Mouse (Mus musculus) adrenal gland, postnatal 14 days (tissue): ENCODE measurements at regions not wholly inside any gene's neighbourhood (a gene's known extent, or its start where the extent isn't known, plus 50 kb on each side); places are given as distances from the start of the nearest gene placed in this dataset.

Source experiments
- DNase-seq: peaks from one replicate; pipeline ENCODE4 v3.0.0; 2021; ENCODE audit warnings: mixed read lengths

DNA sequence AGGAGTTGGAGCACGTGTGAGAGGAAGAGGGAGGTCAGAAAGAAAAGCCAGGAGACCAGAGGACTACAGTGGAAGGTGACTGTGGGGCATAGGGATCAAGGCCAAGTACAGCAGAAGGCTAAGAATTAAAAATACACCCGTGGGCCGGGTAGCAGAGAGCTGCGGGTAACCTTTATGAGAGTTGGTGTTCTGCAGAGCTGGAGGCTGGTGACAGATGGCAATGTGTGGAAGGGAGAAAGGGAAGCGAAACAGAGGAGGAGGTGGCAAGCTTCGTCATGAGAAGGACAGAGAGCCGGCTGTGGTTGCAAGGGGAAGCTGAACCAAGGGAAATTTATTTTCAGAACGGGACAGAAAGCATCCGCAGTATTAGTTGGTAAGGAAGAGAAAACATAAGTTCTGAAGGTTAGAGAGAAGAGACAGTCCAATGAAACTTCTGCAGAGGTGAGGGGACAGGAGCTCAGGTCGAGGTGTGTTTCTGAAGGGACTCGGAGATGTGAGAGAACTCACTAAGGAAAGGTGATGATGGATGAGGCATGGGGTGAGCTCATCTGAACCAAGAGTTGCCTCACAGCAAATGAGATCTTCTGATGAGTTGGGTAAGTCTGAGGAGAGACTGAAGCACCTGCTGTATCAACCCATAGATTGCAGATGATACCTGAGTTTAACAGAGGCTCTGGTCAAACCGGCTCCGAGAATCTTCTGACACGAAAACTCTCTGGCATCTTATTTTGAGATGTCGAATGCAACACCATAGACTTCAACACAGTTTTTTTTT lies 200.6 kb downstream of the Gm10260 start:
- DNase-seq: no peak

DNA sequence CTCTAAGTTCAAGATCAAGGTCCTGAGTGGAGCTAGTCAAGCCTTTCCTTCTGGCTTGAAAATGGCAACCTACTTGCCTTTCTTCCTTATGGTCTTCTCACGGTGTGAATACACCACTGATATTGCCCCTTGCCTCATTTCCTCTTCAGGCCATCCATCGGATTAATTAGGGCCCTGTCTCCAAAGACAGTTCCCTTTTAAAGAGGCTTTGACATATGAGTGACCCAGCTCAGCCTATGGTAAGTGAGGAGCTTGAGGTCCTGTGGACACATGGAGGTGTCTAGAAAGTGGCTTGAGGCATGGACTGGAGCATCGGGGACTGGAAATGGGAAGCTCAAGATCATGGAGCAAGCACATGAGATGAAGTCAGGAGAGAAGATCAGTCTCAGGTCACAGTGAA lies 201.5 kb downstream of the Gm10260 start:
- DNase-seq: no peak

DNA sequence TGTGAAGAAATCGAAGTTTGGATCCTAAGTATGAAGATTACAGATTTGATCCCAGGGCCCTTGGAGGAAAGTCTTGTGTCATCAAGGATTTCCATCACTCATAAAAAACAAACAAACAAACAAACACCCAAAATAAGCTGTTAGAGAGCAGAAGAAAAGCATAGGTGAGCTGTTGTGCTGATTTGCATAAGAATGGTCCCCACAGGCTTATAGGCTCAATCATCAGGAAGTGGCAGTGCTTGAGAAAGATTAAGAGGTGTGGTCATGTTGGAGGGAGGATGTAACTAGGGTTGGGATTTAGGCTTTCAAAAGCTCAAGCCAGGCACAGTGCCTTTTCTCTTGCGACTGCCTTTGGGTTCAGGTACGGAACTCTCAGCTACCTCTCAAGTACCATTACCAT lies 205.1 kb downstream of the Gm10260 start:
- DNase-seq: no peak

DNA sequence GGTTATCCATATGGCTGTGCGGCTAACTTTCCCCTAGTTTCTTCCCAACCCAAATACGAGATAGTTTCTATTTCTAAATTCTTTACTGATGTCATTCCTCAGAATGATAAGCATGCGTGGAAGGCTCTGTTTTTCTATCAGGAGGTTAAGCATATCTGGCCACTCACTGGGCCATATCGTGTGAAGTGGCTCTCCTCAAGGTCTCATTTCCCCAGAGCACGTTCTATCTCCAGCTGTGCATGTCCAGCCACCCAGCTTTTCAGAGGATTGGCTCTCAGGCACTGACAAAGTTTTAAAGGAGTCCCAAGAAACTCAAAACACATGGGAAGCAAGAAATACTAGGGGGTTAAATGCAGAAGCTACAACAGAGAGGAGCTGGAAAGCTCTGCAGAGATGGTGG lies 205.8 kb downstream of the Gm10260 start:
- no peak for DNase-seq

DNA sequence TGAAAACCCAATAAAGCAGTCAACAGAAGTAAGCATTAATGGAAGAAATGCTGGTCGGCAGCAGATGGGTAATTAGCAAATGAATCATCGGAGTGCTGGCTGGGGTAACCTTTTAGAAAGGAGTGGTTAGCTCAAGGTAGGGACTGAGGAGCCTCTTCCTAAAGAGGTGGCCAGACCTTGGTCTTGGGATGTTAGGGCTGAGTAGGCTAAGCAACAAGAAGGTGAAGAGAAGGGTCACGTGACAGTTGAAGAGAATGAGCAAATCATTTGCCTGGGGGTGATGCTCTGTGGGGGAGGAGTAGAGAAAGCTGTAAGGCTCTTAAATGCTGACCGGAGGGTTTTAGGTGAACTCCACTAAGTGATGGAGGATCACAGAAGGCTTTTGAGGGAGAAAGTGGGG lies 208.2 kb downstream of the Gm10260 start:
- DNase-seq: no peak

DNA sequence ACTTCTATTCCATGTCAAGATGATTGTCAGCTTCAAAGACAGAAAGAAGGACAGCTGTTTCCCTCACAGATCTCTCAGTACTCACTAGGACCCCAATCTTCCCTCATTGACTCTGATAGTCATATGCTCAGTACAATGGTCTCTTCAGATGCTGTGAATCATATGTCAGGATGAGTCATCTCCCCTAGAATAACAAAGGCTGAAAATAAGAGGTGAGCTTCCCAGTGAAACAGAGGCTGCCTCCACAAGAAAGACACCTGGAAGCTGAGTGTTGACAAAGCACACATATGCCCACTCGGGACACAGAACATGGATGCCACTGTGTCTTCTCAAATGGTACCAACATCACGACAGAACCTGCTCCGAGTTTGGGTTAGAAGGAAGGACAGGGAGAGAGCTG lies 209.6 kb downstream of the Gm10260 start:
- no peak for DNase-seq

DNA sequence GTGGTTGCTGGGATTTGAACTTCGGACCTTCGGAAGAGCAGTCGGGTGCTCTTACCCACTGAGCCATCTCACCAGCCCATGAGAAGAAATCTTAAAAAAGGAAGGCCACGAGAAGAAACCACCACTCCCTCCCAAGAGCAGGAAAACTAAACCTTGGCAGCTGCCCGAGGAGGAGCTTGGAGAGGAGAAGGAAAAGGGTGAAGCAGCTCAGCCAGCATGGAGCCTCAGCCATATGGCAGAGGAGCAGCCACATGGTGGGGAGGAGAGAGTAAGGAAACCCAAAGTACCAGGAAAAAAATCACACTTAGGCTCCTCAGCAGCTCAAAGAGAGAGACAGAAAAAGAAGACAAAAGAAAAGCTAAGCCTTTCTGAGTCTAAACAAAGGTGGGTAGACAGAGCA lies 210.3 kb downstream of the Gm10260 start:
- no peak for DNase-seq

DNA sequence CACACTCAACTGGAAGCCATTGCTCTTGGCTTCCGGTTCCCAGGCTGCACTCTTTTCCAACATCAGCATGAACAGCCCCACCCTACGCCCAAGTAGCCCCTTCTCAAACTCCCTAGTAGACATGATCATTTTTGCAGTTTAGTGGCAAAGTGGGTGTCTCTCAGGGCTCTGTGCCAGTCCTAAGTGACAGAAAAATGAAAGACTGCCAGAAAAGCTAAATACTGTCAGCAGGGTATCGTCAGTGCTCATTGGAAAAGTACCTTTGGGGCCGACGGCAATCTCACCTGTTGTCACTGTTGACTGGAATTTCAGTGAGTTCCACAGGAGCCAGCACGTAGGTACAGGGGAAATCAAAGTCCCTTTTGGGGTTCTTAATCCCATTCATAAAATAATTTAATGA lies 211.0 kb downstream of the Gm10260 start:
- no peak for DNase-seq

DNA sequence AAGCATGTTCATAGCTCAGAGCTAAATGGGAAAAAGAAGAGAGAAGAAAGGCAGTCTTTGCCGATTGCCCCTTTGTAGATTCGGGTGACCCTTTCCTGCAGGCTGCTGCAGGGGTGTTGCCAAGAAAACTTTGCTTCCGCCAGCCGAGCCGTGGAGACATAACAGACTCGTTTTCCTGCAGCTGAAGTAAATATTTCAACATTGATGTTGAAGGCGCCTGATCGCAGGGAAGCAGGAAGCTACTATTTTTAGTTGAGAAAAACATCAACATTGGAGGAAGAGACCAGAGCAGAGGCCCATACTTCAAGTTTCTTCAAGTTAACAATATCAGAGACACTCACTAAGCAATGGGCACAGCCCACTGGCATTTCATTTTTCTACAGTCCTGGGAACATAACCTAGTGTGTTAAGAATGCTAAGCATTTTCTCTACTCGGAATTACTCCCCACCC lies 211.9 kb downstream of the Gm10260 start:
- DNase-seq: peak; percentile 65

DNA sequence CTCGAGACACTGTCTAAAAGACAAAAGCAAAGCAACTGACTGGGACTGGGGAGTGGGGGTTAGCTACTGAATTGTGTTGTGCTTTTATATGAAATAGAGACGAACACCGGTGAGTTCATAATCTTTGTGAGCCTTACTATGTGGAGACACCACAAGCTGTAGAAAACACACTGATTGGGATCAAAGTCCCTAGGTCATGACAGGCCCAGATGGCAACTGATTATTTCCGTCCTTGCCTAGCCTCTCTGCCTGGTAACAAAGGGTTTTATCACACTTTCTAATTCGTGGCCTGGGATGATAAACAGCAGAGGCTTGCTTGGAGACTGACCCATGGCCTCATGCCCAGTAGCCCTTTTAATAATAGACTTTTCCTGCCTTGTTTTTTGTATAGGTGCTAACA lies 213.5 kb downstream of the Gm10260 start:
- no peak for DNase-seq

DNA sequence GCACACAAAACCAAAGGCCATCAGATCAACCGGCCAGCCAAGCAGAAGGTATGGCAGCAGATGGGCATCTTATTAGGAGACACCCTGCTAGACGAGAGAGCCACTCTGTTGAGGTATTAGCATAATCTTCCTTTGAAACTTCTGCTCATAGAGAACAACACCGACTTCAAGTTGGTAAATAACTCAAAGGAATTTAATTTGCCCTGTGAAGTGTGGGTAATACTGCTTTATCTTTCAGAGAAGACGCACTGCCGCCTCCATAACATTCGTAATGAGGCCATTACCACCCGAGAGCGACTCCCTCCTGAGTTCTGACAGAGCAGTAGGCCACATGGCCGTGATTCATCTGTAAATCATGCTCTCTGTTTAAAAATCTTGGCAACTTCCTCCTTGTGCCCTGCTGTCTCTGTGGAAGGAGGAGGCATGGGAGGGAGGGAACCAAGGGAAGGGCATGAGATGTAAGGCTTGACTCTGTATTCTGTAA lies 214.4 kb downstream of the Gm10260 start:
- peak; percentile 33 for DNase-seq

DNA sequence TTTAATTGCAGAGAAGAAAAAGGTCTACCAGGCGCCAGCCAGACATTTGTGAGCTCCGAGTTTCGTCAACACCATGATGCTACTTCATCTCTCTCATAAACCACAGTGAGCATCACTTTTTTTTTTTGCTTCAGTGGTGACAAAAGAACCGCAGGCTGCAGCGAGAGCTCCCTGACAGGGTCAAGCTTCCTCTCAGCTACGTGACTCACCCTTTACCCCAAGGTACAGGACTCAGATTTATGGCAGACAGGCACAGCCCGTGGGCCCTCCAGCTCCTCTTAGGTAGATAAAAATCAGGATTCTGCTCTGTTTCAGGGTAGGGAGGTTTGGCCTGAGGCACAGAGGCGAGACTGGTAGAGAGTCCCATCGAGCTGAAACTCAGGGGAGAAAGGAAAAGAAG lies 220.7 kb downstream of the Gm10260 start:
- DNase-seq: no peak

DNA sequence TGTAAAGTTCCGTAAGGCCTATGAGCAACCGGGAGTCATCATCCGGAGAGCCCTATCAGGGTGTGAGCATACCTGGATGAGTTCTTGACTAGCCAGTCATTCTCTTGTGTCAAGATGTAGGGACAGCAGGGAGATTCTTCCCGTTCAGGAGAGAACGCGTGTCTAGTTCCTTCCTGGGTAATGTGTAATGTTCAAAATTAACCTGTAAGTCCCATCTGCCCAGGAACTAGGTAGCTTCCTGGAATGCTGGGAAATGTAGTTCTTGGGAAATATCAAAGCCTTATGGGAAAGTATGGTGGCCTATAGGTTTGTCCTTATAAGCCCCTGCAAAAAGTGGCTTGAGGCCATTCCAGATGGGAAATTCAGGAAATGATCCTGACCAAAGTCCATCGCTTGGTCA lies 222.0 kb downstream of the Gm10260 start:
- no peak for DNase-seq

DNA sequence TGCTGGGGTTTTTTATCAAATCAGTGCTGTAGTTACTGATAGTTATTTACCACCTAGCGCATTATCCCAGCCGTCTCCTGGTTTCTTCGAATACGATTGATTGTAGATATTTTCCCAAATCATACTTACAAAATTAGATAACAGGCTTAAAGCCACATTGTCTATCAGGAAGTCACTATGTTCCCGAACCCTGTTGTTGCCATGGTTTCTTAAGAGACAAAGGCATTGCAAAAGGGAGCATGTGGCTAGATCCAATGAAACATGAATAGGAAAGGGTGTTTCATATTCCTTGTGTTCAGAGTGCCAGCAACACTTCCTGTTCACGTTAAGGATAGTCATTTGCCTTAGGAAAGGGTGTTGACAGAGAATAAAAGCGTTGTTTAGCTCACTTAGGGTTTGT lies 222.7 kb downstream of the Gm10260 start:
- no peak for DNase-seq

DNA sequence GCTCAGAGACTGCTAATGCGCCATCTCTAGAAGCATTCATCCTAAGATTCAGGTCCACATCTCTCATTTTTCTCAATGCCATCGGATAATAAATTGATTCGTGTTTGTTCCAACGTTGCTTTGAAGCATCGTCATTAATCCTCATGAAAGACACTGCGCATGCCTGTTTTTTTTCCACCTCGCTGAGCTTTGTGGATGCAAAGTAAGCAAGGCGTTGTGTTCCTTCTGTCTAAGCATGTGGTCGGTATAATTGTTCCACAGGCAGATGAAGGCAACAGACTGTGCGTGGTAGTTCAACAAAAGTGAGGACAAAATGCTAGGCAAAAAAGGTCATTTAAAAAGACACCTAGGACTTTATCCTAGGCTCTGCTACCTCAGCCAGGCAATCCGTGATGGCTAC lies 223.2 kb downstream of the Gm10260 start:
- DNase-seq: no peak

DNA sequence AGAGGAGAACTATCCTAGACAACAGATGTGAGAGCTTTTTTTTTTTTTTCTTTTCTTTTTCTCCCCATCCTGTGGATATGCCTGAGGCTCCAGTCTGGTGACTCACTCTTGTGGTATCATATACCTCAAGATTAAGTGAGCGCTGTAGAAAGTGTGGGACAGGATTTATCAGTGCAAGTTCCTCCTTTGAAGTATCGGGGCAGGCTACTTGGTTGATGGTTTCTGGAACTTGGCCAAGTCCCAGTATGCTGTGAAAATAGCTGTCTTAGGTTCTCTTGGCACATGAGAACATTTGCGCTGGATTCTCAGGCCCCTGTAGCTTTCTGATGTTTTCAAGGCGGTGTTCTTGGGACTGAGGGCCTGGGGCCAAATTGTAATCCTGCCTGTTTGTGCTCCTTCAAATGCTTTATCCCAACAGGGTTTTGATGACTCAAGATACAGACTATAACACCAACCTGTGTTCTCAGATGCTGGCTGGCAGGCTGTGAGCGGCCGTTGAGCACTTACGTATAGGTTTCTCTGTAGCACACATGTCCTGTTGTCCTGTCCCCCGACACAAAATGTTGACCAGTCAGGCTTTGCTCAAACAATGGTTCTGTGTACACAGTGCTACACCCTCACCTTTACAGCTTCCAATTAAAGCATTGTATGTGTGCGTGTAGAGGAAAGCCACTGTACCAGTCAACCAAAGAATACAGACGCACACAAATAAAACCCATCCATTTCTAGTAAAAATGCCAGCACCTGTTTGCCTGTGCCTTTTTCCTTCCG lies 226.4 kb downstream of the Gm10260 start:
- peak; percentile 37 for DNase-seq

DNA sequence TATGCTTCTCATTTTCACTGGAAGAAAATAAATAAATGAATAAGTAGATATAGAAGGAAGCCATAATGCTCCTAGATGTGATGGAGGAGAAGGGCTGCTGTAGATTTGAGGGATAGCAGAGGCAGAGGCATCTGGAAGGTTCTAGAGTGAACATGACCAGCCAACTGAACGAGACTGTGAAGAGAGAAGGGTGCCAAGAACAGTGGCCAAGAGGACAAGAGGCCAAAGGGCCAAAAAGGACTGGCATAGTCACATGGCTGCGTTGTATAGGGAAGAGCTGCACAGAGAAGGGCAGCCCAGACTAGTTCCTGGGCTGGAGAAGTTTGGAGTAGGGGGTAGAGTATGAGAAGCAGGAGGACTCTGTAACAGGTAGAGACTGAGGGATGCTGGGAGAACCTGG lies 229.3 kb downstream of the Gm10260 start:
- peak; percentile 28 for DNase-seq

DNA sequence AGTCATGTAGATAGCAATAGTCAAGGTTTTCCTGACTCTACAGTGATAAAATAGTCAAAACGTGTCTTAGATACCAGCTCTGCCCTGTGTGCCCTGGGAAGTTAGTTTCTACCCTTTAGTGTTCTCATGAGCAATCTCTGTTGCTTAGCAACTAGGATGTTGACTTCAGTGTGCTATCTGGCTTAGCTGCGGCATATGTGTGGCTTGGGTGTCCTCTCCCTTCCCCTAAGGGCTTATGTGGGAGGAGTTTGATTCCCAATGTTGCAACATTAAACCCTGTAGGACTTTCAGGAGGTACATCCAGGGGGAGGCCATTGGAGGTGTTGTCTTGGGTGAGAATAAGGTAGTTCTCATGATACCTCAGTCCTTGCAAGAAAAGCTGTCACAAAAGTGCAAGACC lies 229.9 kb downstream of the Gm10260 start:
- no peak for DNase-seq

DNA sequence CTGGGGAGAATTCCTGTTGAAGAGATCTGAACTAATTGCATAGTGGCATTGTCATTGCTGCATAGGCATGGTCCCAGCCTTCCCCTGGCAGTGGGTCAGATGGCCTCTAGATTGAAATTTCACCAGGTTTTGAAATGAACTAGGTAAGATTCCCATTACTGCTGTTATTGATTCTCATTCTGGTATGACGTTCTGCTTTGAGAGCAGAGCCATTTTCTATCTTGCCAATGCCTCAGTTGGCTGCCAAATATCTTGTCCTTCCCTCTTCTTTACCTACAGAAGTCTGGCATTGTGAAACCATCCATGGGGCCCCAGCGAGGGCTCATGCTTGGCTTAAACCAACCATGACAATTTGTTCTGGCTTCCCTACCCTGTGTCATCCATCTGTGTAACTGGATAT lies 232.5 kb downstream of the Gm10260 start:
- no peak for DNase-seq

DNA sequence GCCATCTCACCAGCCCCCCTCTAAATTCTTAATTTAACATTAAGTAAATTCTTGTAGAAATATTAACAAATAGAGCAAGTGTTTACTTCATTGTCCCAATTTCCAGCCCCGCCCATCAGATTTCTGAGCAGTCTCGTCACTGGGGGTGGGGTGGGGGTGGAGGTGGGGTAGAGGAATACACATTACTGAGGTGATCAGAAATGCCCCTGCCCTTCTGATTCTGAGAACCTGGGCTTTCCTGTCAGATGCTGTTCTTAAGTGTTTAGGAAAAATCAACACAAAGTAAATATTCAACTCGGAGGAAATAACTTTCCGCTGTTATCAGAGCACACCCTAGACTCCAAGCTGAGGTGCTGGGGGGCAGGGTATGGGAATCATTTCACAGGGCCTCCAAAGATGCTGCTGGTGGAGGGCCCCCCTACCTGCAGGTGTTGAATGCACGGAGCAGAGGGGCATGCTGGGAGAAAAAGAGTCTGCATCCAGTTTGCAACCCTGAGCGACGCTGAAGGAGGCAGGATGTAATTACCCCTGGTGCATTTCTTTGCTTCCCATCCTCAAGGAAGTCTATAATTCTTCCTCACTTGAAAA lies 235.5 kb downstream of the Gm10260 start:
- DNase-seq: no peak

DNA sequence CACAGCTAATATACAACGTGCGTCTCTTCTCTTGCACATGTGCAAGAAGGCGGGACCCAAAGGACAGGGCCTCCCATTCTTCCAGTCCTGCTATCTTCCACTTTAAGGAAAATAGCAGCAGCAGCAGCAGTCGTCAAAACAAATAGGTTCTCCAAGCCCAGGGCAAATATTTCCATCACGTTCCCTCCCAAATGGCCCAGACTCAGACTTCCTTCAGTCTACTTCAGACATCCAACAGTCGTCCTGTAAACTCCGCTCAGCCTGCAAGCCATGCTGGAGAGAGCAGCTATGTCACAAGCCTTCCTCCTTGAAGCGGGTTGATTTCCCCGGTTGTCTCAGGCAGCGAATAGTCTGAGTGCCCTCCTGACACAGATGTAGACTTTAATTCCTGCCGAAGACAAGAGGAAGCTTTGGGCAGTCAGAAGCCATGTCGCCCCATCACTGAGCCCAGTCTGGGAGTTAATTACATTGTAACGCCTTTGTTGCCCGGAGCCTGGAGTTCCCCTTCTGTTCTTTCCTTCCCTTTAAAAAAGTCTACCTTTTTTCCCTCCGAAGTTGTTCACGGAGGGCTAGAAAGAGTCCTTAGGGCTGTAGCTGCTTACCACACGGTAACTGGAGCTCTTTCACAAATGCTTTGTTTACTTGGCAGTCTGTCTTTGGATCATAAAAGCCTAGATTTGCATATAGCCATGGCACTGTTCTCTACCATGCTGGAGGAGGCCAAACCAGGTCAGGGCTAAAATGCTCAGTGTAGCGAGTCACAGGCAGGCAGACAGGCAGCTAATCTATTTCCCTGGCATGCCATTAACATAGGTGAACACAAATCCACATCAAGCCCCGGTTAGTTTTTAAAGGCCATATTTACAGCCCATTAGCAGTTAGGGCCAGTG lies 236.7 kb downstream of the Gm10260 start:
- peak; percentile 50 for DNase-seq

DNA sequence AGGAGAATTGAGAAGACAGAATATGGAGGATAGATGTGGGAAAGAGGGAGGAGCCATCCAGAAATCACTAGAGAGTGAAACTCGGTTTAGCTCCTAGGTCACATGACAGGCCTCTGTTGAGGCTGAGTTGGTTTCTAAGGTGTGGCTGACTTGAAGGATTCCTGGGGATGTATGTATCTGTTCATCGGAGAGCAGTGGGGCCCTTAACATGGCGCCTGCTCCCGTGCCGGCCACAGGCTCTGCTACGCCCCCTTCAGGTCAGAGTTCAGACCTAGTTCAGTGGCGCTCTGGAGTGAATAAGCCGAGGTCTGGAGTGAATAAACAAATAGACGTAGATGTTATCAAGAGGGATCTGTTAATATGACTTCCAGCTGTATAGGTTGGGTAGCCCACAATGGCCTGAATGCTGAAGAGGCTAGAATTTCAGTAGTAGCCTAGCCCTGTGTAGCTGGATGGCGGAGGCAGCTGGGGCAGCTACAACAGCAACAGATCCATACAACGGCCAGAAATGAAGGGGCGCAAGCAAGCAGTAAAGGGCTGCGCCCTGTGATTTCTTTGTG lies 239.4 kb downstream of the Gm10260 start:
- DNase-seq: no peak
